Mouse (Mus musculus): ENCODE data around the gene Msh5. TPM values are rescaled to one million over a fixed set of nuclear protein-coding genes. Genes with fewer than 3 reads are reported as not detected.

Gene Msh5
- total RNA-seq, 2 experiments from 2014 or later, result 0.62 to 0.82 TPM

DNA sequence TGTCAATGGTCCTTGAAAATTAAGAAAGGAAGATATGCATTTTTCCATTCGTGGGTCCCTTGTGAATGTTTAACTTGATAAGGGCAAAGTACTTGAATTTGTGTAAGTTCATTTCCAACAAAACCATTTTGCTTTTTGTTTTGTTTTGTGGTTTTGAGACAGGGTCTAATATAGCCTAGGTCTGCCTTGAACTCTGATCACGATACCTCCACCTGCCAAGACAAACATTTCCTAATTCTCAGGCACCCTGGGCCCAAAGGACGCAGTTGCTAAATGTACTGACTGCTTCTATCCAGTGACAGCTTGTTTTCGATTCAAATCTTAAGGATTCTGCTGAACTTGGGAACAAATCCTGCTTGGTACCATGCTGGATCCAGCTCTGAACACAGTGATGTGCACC is 66.9 kb downstream of the Msh5 start:
- no peak for DNase-seq (ENCODE audit: extremely low spot score in 1 of 2, low spot score in 1 of 2)

Other genes starting within 250 kb of the Msh5 start
- gene Cyp21a1, start 242.2 kb downstream of the Msh5 start, total RNA-seq (2021), result under 1 TPM; 0.12 to 0.19 TPM
- 10 to 100 TPM; 57.3 to 59.8 TPM for gene Stk19, start 209.8 kb downstream of the Msh5 start, total RNA-seq (2021)
- 10 to 100 TPM; 36.7 to 37.7 TPM for gene Dxo, start 209.7 kb downstream of the Msh5 start, total RNA-seq (2021)
- 10 to 100 TPM; 64.7 to 72.4 TPM for gene Skiv2l, start 196.5 kb downstream of the Msh5 start, total RNA-seq (2021)
- gene Nelfe, start 196.4 kb downstream of the Msh5 start, total RNA-seq (2021), result 10 to 100 TPM; 32.1 to 39.1 TPM
- under 1 TPM in 1 of 2 experiments, not detected in 1; 0.17 TPM for gene Cfb, start 184.2 kb downstream of the Msh5 start, total RNA-seq (2021)
- 1 to 10 TPM; 7.3 to 7.7 TPM for gene Zbtb12, start 167.3 kb downstream of the Msh5 start, total RNA-seq (2021)
- not detected for gene Gm20547, start 164.7 kb downstream of the Msh5 start, total RNA-seq (2021)
- gene C2, start 148.5 kb downstream of the Msh5 start, total RNA-seq (2021), result 1 to 10 TPM in 1 of 2 experiments, under 1 TPM in 1; 0.86 to 1.9 TPM
- 100 to 1,000 TPM; 164 to 188 TPM for gene Ehmt2, start 148.3 kb downstream of the Msh5 start, total RNA-seq (2021)
- under 1 TPM; 0.20 to 0.21 TPM for gene Slc44a4, start 132.3 kb downstream of the Msh5 start, total RNA-seq (2021)
- gene Neu1, start 115.5 kb downstream of the Msh5 start, total RNA-seq (2021), result 10 to 100 TPM; 37.2 to 37.4 TPM
- 10 to 100 TPM; 17.0 to 23.5 TPM for gene Hspa1b, start 87.5 kb downstream of the Msh5 start, total RNA-seq (2021)
- gene Gm20481, start 76.8 kb downstream of the Msh5 start, total RNA-seq (2021), result not detected
- gene Hspa1a, start 74.6 kb downstream of the Msh5 start, total RNA-seq (2021), result 10 to 100 TPM; 14.9 to 17.9 TPM
- gene Hspa1l, start 74.0 kb downstream of the Msh5 start, total RNA-seq (2021), result under 1 TPM; 0.22 to 0.31 TPM
- 10 to 100 TPM; 18.1 to 19.3 TPM for gene Lsm2, start 64.9 kb downstream of the Msh5 start, total RNA-seq (2021)
- gene Vars, start 45.8 kb downstream of the Msh5 start, total RNA-seq (2021), result 10 to 100 TPM; 43.7 to 55.6 TPM
- gene Vwa7, start 30.2 kb downstream of the Msh5 start, total RNA-seq (2021), result under 1 TPM; 0.07 to 0.23 TPM
- 1 to 10 TPM in 1 of 2 experiments, under 1 TPM in 1; 0.64 to 1.1 TPM for gene Sapcd1, start 18.7 kb downstream of the Msh5 start, total RNA-seq (2021)
- gene Clic1, start 3.2 kb upstream of the Msh5 start, total RNA-seq (2021), result 10 to 100 TPM in 1 of 2 experiments, 1 to 10 TPM in 1; 9.7 to 10.1 TPM
- gene Ddah2, start 12.3 kb upstream of the Msh5 start, total RNA-seq (2021), result 10 to 100 TPM; 19.5 to 20.7 TPM
- gene Ly6g6c, start 18.6 kb upstream of the Msh5 start, total RNA-seq (2021), result not detected
- gene Mpig6b, start 19.4 kb upstream of the Msh5 start, total RNA-seq (2021), result not detected
- gene Ly6g6e, start 30.2 kb upstream of the Msh5 start, total RNA-seq (2021), result 1 to 10 TPM; 4.1 to 4.3 TPM
- gene Ly6g6d, start 31.3 kb upstream of the Msh5 start, total RNA-seq (2021), result 1 to 10 TPM in 1 of 2 experiments, under 1 TPM in 1; 0.80 to 1.2 TPM
- gene Ly6g6f, start 38.9 kb upstream of the Msh5 start, total RNA-seq (2021), result not detected
- gene Abhd16a, start 42.5 kb upstream of the Msh5 start, total RNA-seq (2021), result 10 to 100 TPM; 97.9 to 98.1 TPM
- gene Ly6g5c, start 61.5 kb upstream of the Msh5 start, total RNA-seq (2021), result not detected
- gene Ly6g5b, start 68.7 kb upstream of the Msh5 start, total RNA-seq (2021), result under 1 TPM; 0.42 to 0.54 TPM
- 10 to 100 TPM; 14.2 to 14.4 TPM for gene Gpank1, start 74.7 kb upstream of the Msh5 start, total RNA-seq (2021)
- 100 to 1,000 TPM; 179 to 181 TPM for gene Csnk2b, start 75.3 kb upstream of the Msh5 start, total RNA-seq (2021)
- 10 to 100 TPM; 27.0 to 27.3 TPM for gene D17H6S53E, start 79.6 kb upstream of the Msh5 start, total RNA-seq (2021)
- not detected for gene Apom, start 85.3 kb upstream of the Msh5 start, total RNA-seq (2021)
- gene Bag6, start 88.4 kb upstream of the Msh5 start, total RNA-seq (2021), result 100 to 1,000 TPM; 290 to 320 TPM
- 100 to 1,000 TPM; 302 to 353 TPM for gene Prrc2a, start 118.2 kb upstream of the Msh5 start, total RNA-seq (2021)
- 10 to 100 TPM; 10.4 to 10.8 TPM for gene Aif1, start 129.3 kb upstream of the Msh5 start, total RNA-seq (2021)
- gene Lst1, start 141.7 kb upstream of the Msh5 start, total RNA-seq (2021), result 1 to 10 TPM; 8.1 to 8.9 TPM
- under 1 TPM; 0.42 to 0.54 TPM for gene Ltb, start 147.7 kb upstream of the Msh5 start, total RNA-seq (2021)
- gene Tnf, start 155.3 kb upstream of the Msh5 start, total RNA-seq (2021), result not detected
- under 1 TPM in 1 of 2 experiments, not detected in 1; 0.20 TPM for gene Lta, start 158.6 kb upstream of the Msh5 start, total RNA-seq (2021)
- not detected for gene Gm16181, start 174.1 kb upstream of the Msh5 start, total RNA-seq (2021)
- gene Atp6v1g2, start 186.9 kb upstream of the Msh5 start, total RNA-seq (2021), result 100 to 1,000 TPM; 607 to 639 TPM
- gene Nfkbil1, start 189.0 kb upstream of the Msh5 start, total RNA-seq (2021), result 10 to 100 TPM; 13.7 to 14.8 TPM
- gene Ddx39b, start 195.0 kb upstream of the Msh5 start, total RNA-seq (2021), result 100 to 1,000 TPM; 213 to 229 TPM
- gene H2-D1, start 216.0 kb upstream of the Msh5 start, total RNA-seq (2021), result 10 to 100 TPM; 14.6 to 15.9 TPM